Mouse (Mus musculus) ovary, postnatal 10 days (tissue): ENCODE results near the gene Slc5a6.

ENCODE experiments used
- DNase-seq: peaks from one replicate; pipeline ENCODE4 v3.0.0; 2022; ENCODE audit warnings: low spot score

The Slc5a6 gene

GRCm38 (mm10) chr5:31048763-31049641, at the start of gene Slc5a6:
Slc5a6 (minus strand) TSS chr5:31048924.
- peak; percentile 19 for DNase-seq

- DNase-seq, result no peak
Observed at GRCm38 (mm10) chr5:31095711-31096480, 47.2 kb upstream of the Slc5a6 start.

- DNase-seq, result no peak
Observed at GRCm38 (mm10) chr5:31094799-31095691, 46.3 kb upstream of the Slc5a6 start.

GRCm38 (mm10) chr5:31094100-31094798, 45.5 kb upstream of the Slc5a6 start:
- no peak for DNase-seq

GRCm38 (mm10) chr5:31093151-31094041, 44.7 kb upstream of the Slc5a6 start:
- DNase-seq, result no peak

GRCm38 (mm10) chr5:31092231-31092975, 43.7 kb upstream of the Slc5a6 start:
- no peak for DNase-seq

- no peak for DNase-seq
Observed at GRCm38 (mm10) chr5:31087131-31087530, 38.4 kb upstream of the Slc5a6 start.

- no peak for DNase-seq
Observed at GRCm38 (mm10) chr5:31086606-31087005, 37.9 kb upstream of the Slc5a6 start.

GRCm38 (mm10) chr5:31083949-31084348, 35.2 kb upstream of the Slc5a6 start:
- no peak for DNase-seq

GRCm38 (mm10) chr5:31082935-31083625, 34.4 kb upstream of the Slc5a6 start:
- DNase-seq, result no peak

GRCm38 (mm10) chr5:31082355-31082754, 33.6 kb upstream of the Slc5a6 start:
- DNase-seq, result no peak

- DNase-seq, result no peak
Observed at GRCm38 (mm10) chr5:31081386-31081785, 32.7 kb upstream of the Slc5a6 start.

GRCm38 (mm10) chr5:31080795-31081164, 32.1 kb upstream of the Slc5a6 start:
- no peak for DNase-seq

GRCm38 (mm10) chr5:31080059-31080794, 31.5 kb upstream of the Slc5a6 start:
- DNase-seq, result no peak

- DNase-seq, result no peak
Observed at GRCm38 (mm10) chr5:31076346-31076745, 27.6 kb upstream of the Slc5a6 start.

GRCm38 (mm10) chr5:31073176-31073575, 24.5 kb upstream of the Slc5a6 start:
- DNase-seq, result no peak

- no peak for DNase-seq
Observed at GRCm38 (mm10) chr5:31071821-31072220, 23.1 kb upstream of the Slc5a6 start.

GRCm38 (mm10) chr5:31071059-31071458, 22.3 kb upstream of the Slc5a6 start:
- no peak for DNase-seq
